16 mouse cellular contexts compared by ENCODE assay signal in genomic region chr3:122497871-122498270, GRCm38 (mm10).
A peak's percentile ranks its signal among the peaks of the same experiment; 100 is the strongest.
DNase-seq lines count a peak whose midpoint lies in the region; ATAC-seq lines count a peak whose summit lies in the region.
"Had no signal": no experiment of that assay in that cellular context is flagged by ENCODE, and none has a peak within 500 bp of the region (broad histone marks: within the 10 kb centered on the region; RNA-seq: fewer than 3 reads in every experiment).

No protein-coding gene starts in this region.

- H3K27me3 ChIP-seq in kidney, embryonic 14.5 days (ENCODE audit: control insufficient read depth, insufficient read depth, low read length), result no peaks in the 10 kb centered on the region
- H3K27me3 ChIP-seq: forebrain, embryonic 12.5 days; intestine, embryonic 15.5 days; stomach, embryonic 15.5 days had no signal

- H3K9me3 ChIP-seq in kidney, embryonic 14.5 days (ENCODE audit: control insufficient read depth, low read length), result no peaks in the 10 kb centered on the region
- H3K9me3 ChIP-seq: forebrain, embryonic 12.5 days; intestine, embryonic 15.5 days; limb, embryonic 13.5 days; stomach, embryonic 15.5 days had no signal

- no peak overlapping the region for H3K4me2 ChIP-seq in kidney, embryonic 14.5 days (replicated peaks; ENCODE audit: low read depth, low read length)
- H3K4me2 ChIP-seq: forebrain, embryonic 12.5 days; intestine, embryonic 15.5 days; limb, embryonic 13.5 days; lung, embryonic 14.5 days; stomach, embryonic 15.5 days had no signal

- no peak for ATAC-seq in kidney, embryonic 14.5 days (ENCODE audit: low FRiP score, low TSS enrichment)
- ATAC-seq: intestine, embryonic 15.5 days had no signal

- no peaks in the 10 kb centered on the region for H3K36me3 ChIP-seq in kidney, embryonic 14.5 days (ENCODE audit: control insufficient read depth, insufficient read depth, low read length)
- H3K36me3 ChIP-seq: forebrain, embryonic 12.5 days; intestine, embryonic 15.5 days; limb, embryonic 13.5 days; stomach, embryonic 15.5 days had no signal

- WGBS in kidney, embryonic 14.5 days, result 82% methylated on average over 6 of the region's 6 CpGs

- H3K4me1 ChIP-seq in kidney, embryonic 14.5 days (ENCODE audit: control insufficient read depth, insufficient read depth, low read length), result peaks cover 15% of the 10 kb centered on the region
- peaks cover 22% of the 10 kb centered on the region for H3K4me1 ChIP-seq in brown adipose tissue, adult 24 weeks (ENCODE audit: control insufficient read depth, insufficient read depth, insufficient read length, low read length)

- peak; percentile 43 for DNase-seq in kidney, adult 9 months
- DNase-seq in 3T3-L1 (ENCODE audit: low read depth, low spot score) (peak; percentile 60), adipocyte (ENCODE audit: low spot score) (peak; percentile 44)
- no peak for DNase-seq in spleen, postnatal 4 days (ENCODE audit: low spot score in 2 of 2)
- no peak for DNase-seq in lung, postnatal 14 days
- DNase-seq: cerebellum, adult 9-10 months; embryo, embryonic 11 days; lung, embryonic 14.5 days; right cerebral cortex, postnatal 4 days had no signal

- no peak overlapping the region for H3K27ac ChIP-seq in kidney, embryonic 14.5 days (ENCODE audit: low read depth, low read length)
- peak overlapping the region; percentile 33; the same call in 1 of the 2 replicates for H3K27ac ChIP-seq in brown adipose tissue, adult 24 weeks (replicated peaks; ENCODE audit: low read depth, low read length)
- H3K27ac ChIP-seq: forebrain, embryonic 12.5 days; intestine, embryonic 15.5 days; left cerebral cortex, adult 2 months; limb, embryonic 13.5 days; stomach, embryonic 15.5 days had no signal

- H3K4me3 ChIP-seq in kidney, embryonic 14.5 days (ENCODE audit: low read length), result no peak overlapping the region
- no peak overlapping the region for H3K4me3 ChIP-seq in brown adipose tissue, adult 24 weeks (ENCODE audit: insufficient read depth, low read depth, low read length)
- H3K4me3 ChIP-seq: forebrain, embryonic 12.5 days; intestine, embryonic 15.5 days; left cerebral cortex, adult 2 months; limb, embryonic 13.5 days; stomach, embryonic 15.5 days had no signal

- no peak overlapping the region for H3K9ac ChIP-seq in kidney, embryonic 14.5 days (ENCODE audit: low read depth, low read length)
- H3K9ac ChIP-seq: forebrain, embryonic 12.5 days; intestine, embryonic 15.5 days; limb, embryonic 13.5 days; lung, embryonic 14.5 days; stomach, embryonic 15.5 days had no signal

Comparison
In these comparisons a context has a peak if more than half of its experiments do, and no peak if none do; other contexts are left out.
1. DNase-seq: peak in kidney, adult 9 months (single experiment), 3T3-L1 (single experiment) and adipocyte (single experiment); none in spleen, postnatal 4 days (0 of 2) and lung, postnatal 14 days (single experiment).